Mouse (Mus musculus): ENCODE measurements around the gene Ucn2. TPM values are rescaled to one million over a fixed set of nuclear protein-coding genes. Genes with fewer than 3 reads are reported as not detected.

Gene Ucn2
- polyA plus RNA-seq, 1 experiment from 2014 or later = not detected

GRCm38 (mm10) chr9:108955846-108956245 is 30.0 kb upstream of the Ucn2 start:
- no peak overlapping the region for H3K4me2 ChIP-seq (ENCODE audit: low read length)
- WGBS = 92% methylated on average over 11 of the region's 11 CpGs
- peaks cover 21% of the 10 kb centered on the region for H3K27me3 ChIP-seq (replicated peaks; ENCODE audit: control insufficient read depth, insufficient read depth, low read length)
- no peaks in the 10 kb centered on the region for H3K4me1 ChIP-seq (replicated peaks; ENCODE audit: control insufficient read depth, insufficient read depth, low read length)
- ATAC-seq = no peak
- H3K9ac ChIP-seq (replicated peaks; ENCODE audit: low read depth, low read length) = no peak overlapping the region
- no peaks in the 10 kb centered on the region for H3K36me3 ChIP-seq (ENCODE audit: control insufficient read depth, insufficient read depth)
- H3K4me3 ChIP-seq (replicated peaks; ENCODE audit: low read length) = no peak overlapping the region
- no peaks in the 10 kb centered on the region for H3K9me3 ChIP-seq (ENCODE audit: control insufficient read depth, low read length)
- H3K27ac ChIP-seq (ENCODE audit: low read length) = no peak overlapping the region

DNA sequence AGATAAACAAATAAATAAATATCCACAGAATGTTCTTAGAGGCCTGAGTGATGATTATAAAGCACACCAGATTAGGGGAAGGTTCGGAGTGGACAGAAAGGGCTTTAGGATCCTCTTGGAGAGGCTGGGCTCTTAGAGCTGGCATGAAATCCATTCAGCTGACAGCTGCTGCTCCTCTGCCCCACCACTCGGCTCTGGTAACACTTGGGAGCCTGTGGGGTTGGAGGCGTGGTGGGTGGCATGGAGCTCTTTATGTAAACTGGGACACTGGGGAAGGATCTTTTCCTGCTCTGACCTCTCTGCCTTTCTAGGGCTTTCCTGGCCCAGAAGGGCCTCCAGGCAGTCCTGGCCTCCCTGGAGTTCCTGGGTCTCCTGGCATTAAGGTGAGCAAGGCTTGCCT is 22.2 kb upstream of the Ucn2 start:
- no peaks in the 10 kb centered on the region for H3K27me3 ChIP-seq (replicated peaks; ENCODE audit: control insufficient read depth, insufficient read depth, low read length)
- H3K4me1 ChIP-seq (replicated peaks; ENCODE audit: control insufficient read depth, insufficient read depth, low read length) = no peaks in the 10 kb centered on the region
- 81% methylated on average over 3 of the region's 3 CpGs for WGBS
- no peak overlapping the region for H3K27ac ChIP-seq (ENCODE audit: low read length)
- no peaks in the 10 kb centered on the region for H3K36me3 ChIP-seq (ENCODE audit: control insufficient read depth, insufficient read depth)
- no peak overlapping the region for H3K4me2 ChIP-seq (ENCODE audit: low read length)
- no peak overlapping the region for H3K9ac ChIP-seq (replicated peaks; ENCODE audit: low read depth, low read length)
- no peaks in the 10 kb centered on the region for H3K9me3 ChIP-seq (ENCODE audit: control insufficient read depth, low read length)
- H3K4me3 ChIP-seq (replicated peaks; ENCODE audit: low read length) = no peak overlapping the region
- no peak for ATAC-seq

- no peaks in the 10 kb centered on the region for H3K27me3 ChIP-seq (replicated peaks; ENCODE audit: control insufficient read depth, insufficient read depth, low read length)
- no peaks in the 10 kb centered on the region for H3K36me3 ChIP-seq (ENCODE audit: control insufficient read depth, insufficient read depth)
- H3K27ac ChIP-seq (ENCODE audit: low read length) = no peak overlapping the region
- no peak overlapping the region for H3K9ac ChIP-seq (replicated peaks; ENCODE audit: low read depth, low read length)
- 88% methylated on average over 6 of the region's 6 CpGs for WGBS
- no peak for ATAC-seq
- H3K4me3 ChIP-seq (replicated peaks; ENCODE audit: low read length) = no peak overlapping the region
- H3K4me2 ChIP-seq (ENCODE audit: low read length) = no peak overlapping the region
- no peaks in the 10 kb centered on the region for H3K9me3 ChIP-seq (ENCODE audit: control insufficient read depth, low read length)
- no peaks in the 10 kb centered on the region for H3K4me1 ChIP-seq (replicated peaks; ENCODE audit: control insufficient read depth, insufficient read depth, low read length)
Observed at GRCm38 (mm10) chr9:108964338-108964737, 21.5 kb upstream of the Ucn2 start.

GRCm38 (mm10) chr9:108970623-108971022 is 15.2 kb upstream of the Ucn2 start:
- H3K27me3 ChIP-seq (replicated peaks; ENCODE audit: control insufficient read depth, insufficient read depth, low read length) = no peaks in the 10 kb centered on the region
- no peak overlapping the region for H3K4me2 ChIP-seq (ENCODE audit: low read length)
- no peak for ATAC-seq
- 80% methylated on average over 8 of the region's 8 CpGs for WGBS
- no peaks in the 10 kb centered on the region for H3K4me1 ChIP-seq (replicated peaks; ENCODE audit: control insufficient read depth, insufficient read depth, low read length)
- H3K9ac ChIP-seq (replicated peaks; ENCODE audit: low read depth, low read length) = no peak overlapping the region
- no peak overlapping the region for H3K4me3 ChIP-seq (replicated peaks; ENCODE audit: low read length)
- H3K36me3 ChIP-seq (ENCODE audit: control insufficient read depth, insufficient read depth) = no peaks in the 10 kb centered on the region
- no peak overlapping the region for H3K27ac ChIP-seq (ENCODE audit: low read length)
- no peaks in the 10 kb centered on the region for H3K9me3 ChIP-seq (ENCODE audit: control insufficient read depth, low read length)

GRCm38 (mm10) chr9:108976483-108976882 is 9.3 kb upstream of the Ucn2 start:
- no peaks in the 10 kb centered on the region for H3K27me3 ChIP-seq (replicated peaks; ENCODE audit: control insufficient read depth, insufficient read depth, low read length)
- H3K27ac ChIP-seq (ENCODE audit: low read length) = no peak overlapping the region
- H3K4me1 ChIP-seq (replicated peaks; ENCODE audit: control insufficient read depth, insufficient read depth, low read length) = no peaks in the 10 kb centered on the region
- no peak overlapping the region for H3K9ac ChIP-seq (replicated peaks; ENCODE audit: low read depth, low read length)
- no peak for ATAC-seq
- H3K4me3 ChIP-seq (replicated peaks; ENCODE audit: low read length) = no peak overlapping the region
- H3K9me3 ChIP-seq (ENCODE audit: control insufficient read depth, low read length) = no peaks in the 10 kb centered on the region
- no peak overlapping the region for H3K4me2 ChIP-seq (ENCODE audit: low read length)
- H3K36me3 ChIP-seq (ENCODE audit: control insufficient read depth, insufficient read depth) = no peaks in the 10 kb centered on the region
- 85% methylated on average over 9 of the region's 9 CpGs for WGBS

GRCm38 (mm10) chr9:108977966-108978365 is 7.8 kb upstream of the Ucn2 start:
- H3K27me3 ChIP-seq (replicated peaks; ENCODE audit: control insufficient read depth, insufficient read depth, low read length) = no peaks in the 10 kb centered on the region
- H3K4me2 ChIP-seq (ENCODE audit: low read length) = no peak overlapping the region
- ATAC-seq = no peak
- no peak overlapping the region for H3K4me3 ChIP-seq (replicated peaks; ENCODE audit: low read length)
- WGBS = 87% methylated on average over 7 of the region's 7 CpGs
- no peak overlapping the region for H3K27ac ChIP-seq (ENCODE audit: low read length)
- no peak overlapping the region for H3K9ac ChIP-seq (replicated peaks; ENCODE audit: low read depth, low read length)
- no peaks in the 10 kb centered on the region for H3K36me3 ChIP-seq (ENCODE audit: control insufficient read depth, insufficient read depth)
- H3K9me3 ChIP-seq (ENCODE audit: control insufficient read depth, low read length) = no peaks in the 10 kb centered on the region
- no peaks in the 10 kb centered on the region for H3K4me1 ChIP-seq (replicated peaks; ENCODE audit: control insufficient read depth, insufficient read depth, low read length)

- WGBS = 84% methylated on average over 8 of the region's 8 CpGs
- ATAC-seq = no peak
- Histone ChIP-seq H3K4me3 (replicated peaks; ENCODE audit: low read length) (no peak overlapping the region), H3K27ac (ENCODE audit: low read length) (no peak overlapping the region), H3K9me3 (ENCODE audit: control insufficient read depth, low read length) (no peaks in the 10 kb centered on the region), H3K27me3 (replicated peaks; ENCODE audit: control insufficient read depth, insufficient read depth, low read length) (no peaks in the 10 kb centered on the region), H3K9ac (replicated peaks; ENCODE audit: low read depth, low read length) (no peak overlapping the region), H3K36me3 (ENCODE audit: control insufficient read depth, insufficient read depth) (no peaks in the 10 kb centered on the region), H3K4me1 (replicated peaks; ENCODE audit: control insufficient read depth, insufficient read depth, low read length) (no peaks in the 10 kb centered on the region), H3K4me2 (ENCODE audit: low read length) (no peak overlapping the region)
Observed at GRCm38 (mm10) chr9:108982498-108982897, 3.3 kb upstream of the Ucn2 start.

DNA sequence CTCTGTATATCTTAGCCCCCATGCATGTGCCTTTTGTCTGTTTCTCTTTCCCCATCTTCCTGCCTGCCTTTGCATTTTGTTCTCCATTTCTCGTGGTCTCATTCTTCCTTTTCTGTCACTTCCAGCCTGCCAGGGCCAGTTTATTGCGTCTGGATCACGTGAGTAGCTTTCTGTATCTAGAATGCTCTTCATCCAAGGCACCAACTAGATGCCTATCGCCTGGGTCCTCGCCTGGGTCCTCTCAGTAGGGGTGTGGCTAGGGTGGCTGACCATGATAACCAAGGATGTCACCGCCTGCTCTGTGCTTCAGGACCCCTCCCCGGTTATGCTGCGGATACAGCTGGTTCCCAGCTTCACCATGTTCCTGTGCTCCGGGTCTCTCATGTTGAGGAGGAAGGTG is 2.6 kb upstream of the Ucn2 start:
- H3K9me3 ChIP-seq (ENCODE audit: control insufficient read depth, low read length) = no peaks in the 10 kb centered on the region
- no peak overlapping the region for H3K9ac ChIP-seq (replicated peaks; ENCODE audit: low read depth, low read length)
- H3K36me3 ChIP-seq (ENCODE audit: control insufficient read depth, insufficient read depth) = no peaks in the 10 kb centered on the region
- no peaks in the 10 kb centered on the region for H3K4me1 ChIP-seq (replicated peaks; ENCODE audit: control insufficient read depth, insufficient read depth, low read length)
- no peak overlapping the region for H3K4me3 ChIP-seq (replicated peaks; ENCODE audit: low read length)
- WGBS = 78% methylated on average over 9 of the region's 9 CpGs
- no peaks in the 10 kb centered on the region for H3K27me3 ChIP-seq (replicated peaks; ENCODE audit: control insufficient read depth, insufficient read depth, low read length)
- no peak overlapping the region for H3K27ac ChIP-seq (ENCODE audit: low read length)
- ATAC-seq = no peak
- no peak overlapping the region for H3K4me2 ChIP-seq (ENCODE audit: low read length)

DNA sequence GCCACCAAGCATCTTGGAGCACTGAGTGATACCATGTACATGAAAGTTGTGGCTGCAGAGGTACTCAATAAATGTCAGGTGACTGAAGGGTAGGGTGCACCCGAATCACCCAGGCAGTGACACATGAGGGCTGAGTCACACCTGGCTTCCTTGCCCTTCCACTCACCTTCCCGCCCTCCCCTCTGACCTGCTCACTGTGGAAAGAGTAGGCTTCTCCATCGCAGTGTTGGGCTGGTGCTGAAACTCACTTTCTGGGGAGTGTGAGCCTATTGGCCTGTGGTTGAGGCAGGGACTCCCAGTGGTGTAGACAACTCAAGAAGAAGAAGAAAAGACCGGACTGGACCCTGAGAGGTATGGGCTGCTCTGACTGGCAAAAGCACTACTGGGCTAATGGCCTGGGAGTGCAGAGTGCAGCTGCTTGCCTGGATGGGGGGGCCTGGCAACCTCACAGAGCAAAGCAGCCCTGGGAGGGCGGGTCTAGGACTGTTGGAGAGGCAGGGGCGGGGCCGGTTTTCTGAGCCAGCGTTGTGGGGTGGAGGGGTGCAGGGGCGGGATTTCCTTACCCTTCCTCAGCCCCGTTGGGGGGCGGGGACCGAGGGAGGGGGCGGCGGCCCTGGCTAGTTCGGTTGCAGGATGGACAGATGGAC is 2.0 kb downstream of the Ucn2 start:
- Histone ChIP-seq H3K9me3 (ENCODE audit: control insufficient read depth, low read length) (no peaks in the 10 kb centered on the region), H3K9ac (replicated peaks; ENCODE audit: low read depth, low read length) (no peak overlapping the region), H3K27ac (ENCODE audit: low read length) (no peak overlapping the region), H3K36me3 (ENCODE audit: control insufficient read depth, insufficient read depth) (no peaks in the 10 kb centered on the region), H3K4me1 (replicated peaks; ENCODE audit: control insufficient read depth, insufficient read depth, low read length) (peaks cover 13% of the 10 kb centered on the region), H3K4me2 (ENCODE audit: low read length) (no peak overlapping the region), H3K4me3 (replicated peaks; ENCODE audit: low read length) (no peak overlapping the region), H3K27me3 (replicated peaks; ENCODE audit: control insufficient read depth, insufficient read depth, low read length) (no peaks in the 10 kb centered on the region)
- WGBS = 21% methylated on average over 15 of the region's 15 CpGs
- no peak for ATAC-seq
